Mouse (Mus musculus) spleen, adult 2 months (tissue): ENCODE measurements around the gene Mup20. TPM values are rescaled to one million over a fixed set of nuclear protein-coding genes. Genes with fewer than 3 reads are reported as not detected.
"Not testable (repeated sequence)": the region's sequence is repeated elsewhere in the genome, so short reads cannot be mapped to it uniquely, and the experiment has no call there.

Experiments used
- DNase-seq, 2 experiments: peaks; one replicate each; pipeline versions ENCODE4 v3.0.0 to v3.0.0-alpha.2; 2012 to 2021; ENCODE audit warnings: low spot score in 2 of 2, low read depth in 1 of 2
- H3K27ac ChIP-seq: fragments of 200-500 bp; 2 replicates; pipeline ENCODE4 v1.5.1; 2012; ENCODE audit warnings: low read length, inconsistent platforms; ENCODE audit not compliant: insufficient read depth
- H3K27me3 ChIP-seq: fragments of 200-500 bp; 2 replicates; pipeline ENCODE4 v1.6.1; 2012; ENCODE audit warnings: mild to moderate bottlenecking, moderate library complexity, low read length, inconsistent platforms; ENCODE audit not compliant: control insufficient read depth, insufficient read depth
- H3K36me3 ChIP-seq: fragments of 200-500 bp; 2 replicates; pipeline ENCODE4 v1.6.1; 2012; ENCODE audit warnings: mild to moderate bottlenecking, low read length, inconsistent platforms; ENCODE audit not compliant: control insufficient read depth, insufficient read depth
- H3K4me1 ChIP-seq: fragments of 200-500 bp; 2 replicates; pipeline ENCODE4 v1.6.1; 2011; ENCODE audit warnings: inconsistent platforms; ENCODE audit not compliant: control insufficient read depth, insufficient read depth, insufficient read length
- H3K4me3 ChIP-seq: fragments of 200-500 bp; 2 replicates; pipeline ENCODE4 v1.5.1; 2011; ENCODE audit warnings: mild to moderate bottlenecking, inconsistent platforms; ENCODE audit not compliant: insufficient read depth, insufficient read length; ENCODE audit errors: extremely low read depth
- CTCF ChIP-seq: fragments of 200-500 bp; IDR thresholded peaks from 2 replicates; pipeline ENCODE4 v1.5.1; 2011; ENCODE audit warnings: mild to moderate bottlenecking, inconsistent platforms; ENCODE audit not compliant: insufficient read depth, insufficient read length, insufficient replicate concordance; ENCODE audit errors: extremely low read depth
- POLR2A ChIP-seq: fragments of 200-500 bp; IDR thresholded peaks from 2 replicates; pipeline ENCODE4 v1.6.1; 2011; ENCODE audit warnings: low read depth, low read length, inconsistent platforms
- WGBS: fragments of 180-500 bp; shearing (Covaris S2); methylation state at CpG from one replicate; pipeline ENCODE4 v1.1.7; 2018; 5-methylcytosine and 5-hydroxymethylcytosine counted together
- polyA plus RNA-seq: library from polyadenylated mRNA; depleted of rRNA; stranded (reverse); fragments of >200 nt; gene quantifications from 2 replicates; pipeline ENCODE4 v1.2.3, GENCODE M21; 2012; rRNA removed

Gene Mup20
- not detected in 2 replicates for polyA plus RNA-seq

DNA sequence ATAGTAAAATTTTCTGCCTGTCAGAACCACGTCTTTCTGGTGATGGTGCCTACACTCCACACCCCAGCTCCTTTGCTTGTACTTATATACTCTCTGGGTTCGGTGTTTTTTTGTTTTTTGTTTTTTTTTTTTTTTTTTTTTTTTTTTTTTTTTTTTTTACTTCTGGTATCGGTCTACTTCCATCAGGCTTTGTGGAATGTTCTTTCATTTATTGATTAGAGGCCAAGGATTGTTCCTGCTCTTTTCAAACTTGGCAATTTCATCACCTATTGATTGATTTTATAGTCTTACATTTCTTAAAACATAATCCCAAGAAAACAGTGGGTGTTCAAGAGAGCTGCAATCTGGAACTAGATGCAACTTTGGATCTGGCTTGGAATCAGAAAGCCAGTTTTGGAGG, at the start of gene Mup20:
Gene Mup20, minus strand, starts transcription at position 101 of the 400 bp plus-strand sequence.
- 71% methylated on average over 3 of the region's 3 CpGs for WGBS
- not testable (repeated sequence) for H3K36me3 ChIP-seq

GRCm38 (mm10) chr4:62103366-62103765, 49.4 kb upstream of the Mup20 start:
- 67% methylated on average over 2 of the region's 2 CpGs for WGBS
- not testable (repeated sequence) for H3K27ac ChIP-seq, H3K27me3 ChIP-seq, H3K36me3 ChIP-seq, H3K4me1 ChIP-seq, DNase-seq, H3K4me3 ChIP-seq

More for the DNA sequence above, at the start of gene Mup20:
- H3K4me1 ChIP-seq, H3K27ac ChIP-seq, DNase-seq, H3K4me3 ChIP-seq, H3K27me3 ChIP-seq: not testable (repeated sequence)

DNA sequence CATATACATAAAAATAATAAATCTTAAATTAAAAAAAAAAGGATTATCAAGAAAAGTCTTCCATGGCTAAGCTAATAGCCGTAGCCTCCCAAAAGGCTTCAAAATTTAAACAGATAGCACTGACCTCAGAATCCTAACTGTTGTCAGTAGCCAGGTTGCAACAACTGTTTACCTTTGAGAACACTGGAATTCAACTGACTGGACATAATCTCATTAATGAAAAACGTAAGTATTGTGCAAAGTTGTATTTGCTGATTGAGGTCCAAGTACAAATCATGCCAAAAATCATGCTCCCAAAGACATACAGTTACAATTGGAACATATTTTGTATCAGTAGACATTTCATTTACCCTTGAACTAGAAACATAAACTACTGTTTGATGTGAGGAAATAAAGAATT, 34.0 kb upstream of the Mup20 start:
- Histone ChIP-seq H3K36me3 (no peaks in the 10 kb centered on the region), H3K4me3 (no peak overlapping the region), H3K27me3 (no peaks in the 10 kb centered on the region), H3K27ac (no peak overlapping the region), H3K4me1 (no peaks in the 10 kb centered on the region)
- 80% methylated on average over 2 of the region's 2 CpGs for WGBS
- no peak for DNase-seq
- TF ChIP-seq CTCF (no peak), POLR2A (no peak)

GRCm38 (mm10) chr4:62087241-62087640, 33.3 kb upstream of the Mup20 start, which contains the start of gene Mup3:
Gene Mup3 (minus strand): TSS chr4:62087342.
- TF ChIP-seq CTCF, result no peak
- no peak for TF ChIP-seq POLR2A
- no peak within 1 kb of the TSS for H3K4me3 ChIP-seq
- H3K27ac ChIP-seq, result no peak within 1 kb of the TSS
- 71% methylated on average over 2 of the region's 2 CpGs for WGBS
- H3K4me1 ChIP-seq, result no peaks in the 10 kb centered on the region
- DNase-seq, result no peak
- H3K36me3 ChIP-seq, result no peaks in the 10 kb centered on the region
- no peaks in the 10 kb centered on the region for H3K27me3 ChIP-seq

- TF ChIP-seq POLR2A, result no peak
- TF ChIP-seq CTCF, result no peak
- DNase-seq, result no peak
- Histone ChIP-seq H3K4me3 (no peak overlapping the region), H3K36me3 (no peaks in the 10 kb centered on the region), H3K4me1 (no peaks in the 10 kb centered on the region), H3K27ac (no peak overlapping the region), H3K27me3 (no peaks in the 10 kb centered on the region)
Observed at GRCm38 (mm10) chr4:62082755-62083154, 28.8 kb upstream of the Mup20 start.

DNA sequence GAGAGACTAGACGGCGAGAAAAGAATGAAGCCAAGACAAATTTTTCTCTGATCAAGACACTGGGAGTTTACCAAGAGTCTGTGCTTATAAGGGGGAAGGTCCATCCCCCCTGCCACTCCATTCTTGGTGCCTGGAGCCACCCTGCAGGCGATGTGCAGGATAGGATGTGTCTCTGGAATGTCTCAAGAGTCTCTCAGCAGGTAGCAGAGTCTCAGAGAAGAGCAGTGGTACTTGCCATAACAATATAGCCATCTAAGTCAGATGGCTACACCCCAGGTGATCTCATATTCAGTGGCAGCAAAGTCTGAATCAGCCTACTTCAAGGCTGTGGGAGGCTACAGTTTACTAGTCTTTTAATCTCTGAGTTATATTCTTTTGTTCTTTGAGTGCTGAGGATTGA, 21.2 kb upstream of the Mup20 start:
- TF ChIP-seq POLR2A, result no peak
- no peak for TF ChIP-seq CTCF
- WGBS, result 68% methylated on average over 3 of the region's 3 CpGs
- no peak for DNase-seq
- Histone ChIP-seq H3K27me3 (no peaks in the 10 kb centered on the region), H3K27ac (no peak overlapping the region), H3K36me3 (no peaks in the 10 kb centered on the region), H3K4me3 (no peak overlapping the region), H3K4me1 (no peaks in the 10 kb centered on the region)

- not testable (repeated sequence) for H3K4me1 ChIP-seq, H3K4me3 ChIP-seq, H3K36me3 ChIP-seq, DNase-seq, H3K27me3 ChIP-seq, H3K27ac ChIP-seq
- 82% methylated on average over 2 of the region's 2 CpGs for WGBS
Observed at GRCm38 (mm10) chr4:62054780-62055179, 822 bp upstream of the Mup20 start.

- H3K36me3 ChIP-seq, result no peaks in the 10 kb centered on the region
- no peak overlapping the region for H3K27ac ChIP-seq
- WGBS, result 70% methylated on average over 1 of the region's 1 CpGs
- no peaks in the 10 kb centered on the region for H3K4me1 ChIP-seq
- H3K27me3 ChIP-seq, result no peaks in the 10 kb centered on the region
- DNase-seq, result no peak
- H3K4me3 ChIP-seq, result no peak overlapping the region
- TF ChIP-seq CTCF (no peak), POLR2A (no peak)
Observed at GRCm38 (mm10) chr4:62026281-62026680, 27.7 kb downstream of the Mup20 start.
